Mouse (Mus musculus) heart, adult 2 months (tissue): ENCODE data around the gene Zan.

Experiments
- CTCF ChIP-seq: fragments of 200-600 bp; IDR thresholded peaks from 2 replicates; pipeline ENCODE4 v1.8.1; 2022; ENCODE audit warnings: antibody characterized with exemption, mild to moderate bottlenecking, moderate library complexity
- EP300 ChIP-seq: fragments of 200-500 bp; IDR thresholded peaks from 2 replicates; pipeline ENCODE4 v1.6.1; 2011; ENCODE audit warnings: low read depth, low read length, control low read depth; ENCODE audit not compliant: insufficient read depth

DNA sequence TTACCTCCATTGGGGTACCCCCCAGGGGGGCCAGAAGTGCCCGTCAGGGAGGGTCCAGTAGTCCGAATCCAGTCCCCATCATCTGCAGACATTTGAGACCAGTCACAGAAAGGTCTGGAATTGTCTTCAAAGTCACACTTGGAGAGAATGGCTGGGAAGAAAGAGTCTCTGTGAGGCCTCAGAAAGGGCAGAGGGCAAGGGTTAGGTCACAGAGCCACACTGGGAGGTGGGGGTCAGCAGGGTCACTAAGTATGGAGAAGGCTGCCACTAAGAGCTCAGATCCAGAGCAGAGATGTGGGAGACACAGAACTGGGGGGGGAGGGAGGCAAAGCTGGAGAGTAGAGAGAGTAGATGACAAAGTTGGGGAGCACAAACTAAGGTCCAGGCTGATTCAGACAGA is 2.5 kb downstream of the Zan start:
- TF ChIP-seq CTCF: no peak
- no peak for TF ChIP-seq EP300
